Mouse (Mus musculus): ENCODE measurements around the gene Loxl1. TPM values are rescaled to one million over a fixed set of nuclear protein-coding genes. Genes with fewer than 3 reads are reported as not detected.
A peak's percentile ranks its signal among the peaks of the same experiment; 100 is the strongest.

Loxl1 gene
- polyA plus RNA-seq, 1 experiment from 2014 or later, result 63.7 TPM

- no peaks in the 10 kb centered on the region for H3K27me3 ChIP-seq (ENCODE audit: control insufficient read depth, insufficient read depth, low read length)
- no peak overlapping the region for H3K4me3 ChIP-seq (ENCODE audit: low read depth, low read length)
- H3K36me3 ChIP-seq (ENCODE audit: control insufficient read depth, insufficient read depth, low read length), result no peaks in the 10 kb centered on the region
- no peak for ATAC-seq (ENCODE audit: low FRiP score, low TSS enrichment)
- no peak overlapping the region for H3K9ac ChIP-seq (ENCODE audit: low read length)
- H3K27ac ChIP-seq (replicated peaks), result no peak overlapping the region
- no peak for DNase-seq (ENCODE audit: low spot score)
- 0 out of 2 replicates have a peak, but pooled peaks cover 4% of the 10 kb centered on the region for H3K4me1 ChIP-seq (replicated peaks; ENCODE audit: control insufficient read depth, insufficient read depth)
- WGBS, result 66% methylated on average over 4 of the region's 4 CpGs
- no peak overlapping the region for H3K4me2 ChIP-seq (replicated peaks; ENCODE audit: low read depth)
- no peaks in the 10 kb centered on the region for H3K9me3 ChIP-seq (ENCODE audit: control insufficient read depth, low read length)
- no peak for TF ChIP-seq CTCF (IDR thresholded peaks at IDR 0.05; ENCODE audit: low read depth)
- TF ChIP-seq EP300 (optimal IDR thresholded peaks at IDR 0.05), result no peak
These were observed 33.9 kb downstream of the Loxl1 start for GRCm38 (mm10) chr9:58278821-58279723.

DNA sequence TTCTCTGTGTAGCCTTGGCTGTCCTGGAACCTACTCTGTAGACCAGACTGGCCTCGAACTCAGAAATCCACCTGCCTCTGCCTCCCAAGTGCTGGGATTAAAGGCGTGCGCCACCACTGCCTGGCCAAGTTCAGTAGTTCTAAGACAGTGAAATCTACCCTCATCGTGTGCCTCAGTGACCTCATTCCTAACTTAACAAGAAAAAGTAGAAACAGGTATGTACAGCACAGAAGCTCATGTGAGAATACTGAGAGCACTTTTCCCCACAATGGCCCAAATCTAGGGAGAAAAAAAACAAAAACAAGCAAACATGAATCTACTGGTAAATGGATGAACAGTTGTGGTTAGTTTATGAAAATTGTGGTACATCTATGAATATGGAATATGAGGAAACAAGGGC is 34.7 kb downstream of the Loxl1 start:
- Histone ChIP-seq H3K36me3 (ENCODE audit: control insufficient read depth, insufficient read depth, low read length) (no peaks in the 10 kb centered on the region), H3K4me3 (ENCODE audit: low read depth, low read length) (no peak overlapping the region), H3K4me1 (replicated peaks; ENCODE audit: control insufficient read depth, insufficient read depth) (0 out of 2 replicates have a peak, but pooled peaks cover 4% of the 10 kb centered on the region), H3K27me3 (ENCODE audit: control insufficient read depth, insufficient read depth, low read length) (no peaks in the 10 kb centered on the region), H3K9me3 (ENCODE audit: control insufficient read depth, low read length) (no peaks in the 10 kb centered on the region), H3K9ac (ENCODE audit: low read length) (no peak overlapping the region), H3K4me2 (replicated peaks; ENCODE audit: low read depth) (no peak overlapping the region), H3K27ac (replicated peaks) (no peak overlapping the region)
- TF ChIP-seq CTCF (IDR thresholded peaks at IDR 0.05; ENCODE audit: low read depth), result no peak
- no peak for TF ChIP-seq EP300 (optimal IDR thresholded peaks at IDR 0.05)
- WGBS, result 96% methylated on average over 4 of the region's 4 CpGs
- DNase-seq (ENCODE audit: low spot score) (no peak), ATAC-seq (ENCODE audit: low FRiP score, low TSS enrichment) (no peak)

DNA sequence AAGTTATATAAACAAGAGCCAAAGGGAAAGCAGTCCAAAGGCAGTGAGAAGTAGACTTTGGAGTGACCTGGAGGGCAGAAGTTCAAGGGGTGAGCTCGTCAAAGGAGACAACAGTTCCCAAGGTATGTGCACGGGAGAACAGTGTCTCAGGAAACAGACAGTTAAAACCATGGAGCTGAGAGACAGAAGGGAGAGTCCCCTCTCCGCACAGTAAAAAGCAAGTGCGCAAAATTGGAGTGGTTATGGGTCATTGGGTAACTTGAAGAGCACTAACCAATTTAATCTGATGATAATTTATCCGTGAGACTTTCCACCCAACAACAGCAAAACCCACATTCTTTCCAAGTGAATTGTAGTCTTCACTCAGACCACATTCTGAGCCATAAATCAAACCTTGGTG is 36.6 kb downstream of the Loxl1 start:
- 0 out of 2 replicates have a peak, but pooled peaks cover 4% of the 10 kb centered on the region for H3K4me1 ChIP-seq (replicated peaks; ENCODE audit: control insufficient read depth, insufficient read depth)
- no peak overlapping the region for H3K4me3 ChIP-seq (ENCODE audit: low read depth, low read length)
- no peak overlapping the region for H3K9ac ChIP-seq (ENCODE audit: low read length)
- no peaks in the 10 kb centered on the region for H3K36me3 ChIP-seq (ENCODE audit: control insufficient read depth, insufficient read depth, low read length)
- DNase-seq (ENCODE audit: low spot score) (no peak), ATAC-seq (ENCODE audit: low FRiP score, low TSS enrichment) (no peak)
- TF ChIP-seq EP300 (optimal IDR thresholded peaks at IDR 0.05) (no peak), CTCF (IDR thresholded peaks at IDR 0.05; ENCODE audit: low read depth) (no peak)
- no peaks in the 10 kb centered on the region for H3K27me3 ChIP-seq (ENCODE audit: control insufficient read depth, insufficient read depth, low read length)
- H3K27ac ChIP-seq (replicated peaks), result no peak overlapping the region
- no peak overlapping the region for H3K4me2 ChIP-seq (replicated peaks; ENCODE audit: low read depth)
- H3K9me3 ChIP-seq (ENCODE audit: control insufficient read depth, low read length), result no peaks in the 10 kb centered on the region
- WGBS, result 74% methylated on average over 5 of the region's 5 CpGs

DNA sequence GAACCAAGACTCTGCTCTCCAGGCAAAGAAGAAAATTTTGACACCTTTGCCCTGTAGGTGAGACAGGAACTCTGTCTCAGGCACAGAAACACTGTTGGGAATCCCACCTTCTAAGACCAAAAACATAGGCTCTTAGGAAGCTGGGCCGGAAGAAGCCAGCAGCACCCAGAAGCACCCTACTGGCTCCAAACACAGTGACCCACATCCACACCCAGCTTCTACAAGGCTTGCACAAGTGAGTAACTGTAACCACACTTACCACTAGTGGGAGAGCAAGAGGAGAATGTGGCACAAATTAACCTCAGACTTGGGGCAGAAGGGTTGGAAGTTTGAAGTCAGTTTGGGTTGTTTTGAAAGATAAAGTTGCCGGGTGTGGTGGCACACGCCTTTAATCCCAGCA is 37.2 kb downstream of the Loxl1 start:
- ATAC-seq (ENCODE audit: low FRiP score, low TSS enrichment) (no peak), DNase-seq (ENCODE audit: low spot score) (no peak)
- Histone ChIP-seq H3K4me1 (replicated peaks; ENCODE audit: control insufficient read depth, insufficient read depth) (0 out of 2 replicates have a peak, but pooled peaks cover 4% of the 10 kb centered on the region), H3K4me3 (ENCODE audit: low read depth, low read length) (no peak overlapping the region), H3K4me2 (replicated peaks; ENCODE audit: low read depth) (no peak overlapping the region), H3K36me3 (ENCODE audit: control insufficient read depth, insufficient read depth, low read length) (no peaks in the 10 kb centered on the region), H3K9me3 (ENCODE audit: control insufficient read depth, low read length) (no peaks in the 10 kb centered on the region), H3K9ac (ENCODE audit: low read length) (no peak overlapping the region), H3K27me3 (ENCODE audit: control insufficient read depth, insufficient read depth, low read length) (no peaks in the 10 kb centered on the region), H3K27ac (replicated peaks) (peak overlapping the region; percentile 88)
- WGBS, result 79% methylated on average over 3 of the region's 3 CpGs
- TF ChIP-seq CTCF (IDR thresholded peaks at IDR 0.05; ENCODE audit: low read depth) (peak; percentile 30; the same call in 1 of the 2 replicates), EP300 (optimal IDR thresholded peaks at IDR 0.05) (no peak)

DNA sequence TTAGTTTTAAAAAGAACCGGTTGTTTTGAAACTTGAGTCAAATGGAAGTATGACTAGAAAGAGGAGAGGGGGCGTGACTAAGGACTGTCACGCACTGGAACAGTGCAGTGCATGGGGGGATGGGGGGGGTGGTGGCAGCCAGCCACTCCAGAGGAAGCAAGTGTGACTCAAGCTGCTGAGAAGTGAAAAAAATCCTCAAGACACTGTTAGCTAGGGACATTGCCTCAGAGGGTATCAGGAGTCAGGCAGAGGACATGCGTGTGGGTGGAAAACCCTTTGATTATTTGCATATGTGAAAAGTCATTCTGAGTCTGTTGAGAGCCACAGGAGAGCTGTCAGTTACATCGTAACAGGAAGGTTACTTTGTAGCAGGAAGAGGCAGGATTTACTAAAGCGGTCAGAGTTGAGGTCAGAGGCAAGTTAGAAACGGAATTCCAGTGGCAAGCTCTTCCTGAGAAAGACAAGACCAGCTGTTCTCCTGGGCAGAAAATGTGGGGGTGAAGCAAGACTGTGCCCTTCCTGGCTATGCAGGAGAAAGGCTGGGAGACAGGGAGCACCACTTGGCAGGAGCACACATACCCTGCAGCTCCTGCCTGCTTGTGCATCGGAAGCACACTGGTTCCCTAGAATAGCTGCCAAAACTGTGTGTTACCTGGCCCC is 37.7 kb downstream of the Loxl1 start:
- DNase-seq (ENCODE audit: low spot score) (peak; percentile 72), ATAC-seq (ENCODE audit: low FRiP score, low TSS enrichment) (peak; percentile 90)
- Histone ChIP-seq H3K9me3 (ENCODE audit: control insufficient read depth, low read length) (no peaks in the 10 kb centered on the region), H3K36me3 (ENCODE audit: control insufficient read depth, insufficient read depth, low read length) (no peaks in the 10 kb centered on the region), H3K9ac (ENCODE audit: low read length) (no peak overlapping the region), H3K4me1 (replicated peaks; ENCODE audit: control insufficient read depth, insufficient read depth) (0 out of 2 replicates have a peak, but pooled peaks cover 4% of the 10 kb centered on the region), H3K4me3 (ENCODE audit: low read depth, low read length) (no peak overlapping the region), H3K27ac (replicated peaks) (peak overlapping the region; percentile 88), H3K4me2 (replicated peaks; ENCODE audit: low read depth) (no peak overlapping the region; the same call in 1 of the 2 replicates), H3K27me3 (ENCODE audit: control insufficient read depth, insufficient read depth, low read length) (no peaks in the 10 kb centered on the region)
- TF ChIP-seq CTCF (IDR thresholded peaks at IDR 0.05; ENCODE audit: low read depth) (no peak), EP300 (optimal IDR thresholded peaks at IDR 0.05) (no peak)
- 13% methylated on average over 8 of the region's 8 CpGs for WGBS
